Mouse (Mus musculus): ENCODE measurements at regions not wholly inside any gene's neighbourhood (a gene's known extent, or its start where the extent isn't known, plus 50 kb on each side); places are given as distances from the start of the nearest gene placed in this dataset.

GRCm38 (mm10) chr17:79164874-79165553, 113.3 kb downstream of the Qpct start:
- no peak for DNase-seq

DNA sequence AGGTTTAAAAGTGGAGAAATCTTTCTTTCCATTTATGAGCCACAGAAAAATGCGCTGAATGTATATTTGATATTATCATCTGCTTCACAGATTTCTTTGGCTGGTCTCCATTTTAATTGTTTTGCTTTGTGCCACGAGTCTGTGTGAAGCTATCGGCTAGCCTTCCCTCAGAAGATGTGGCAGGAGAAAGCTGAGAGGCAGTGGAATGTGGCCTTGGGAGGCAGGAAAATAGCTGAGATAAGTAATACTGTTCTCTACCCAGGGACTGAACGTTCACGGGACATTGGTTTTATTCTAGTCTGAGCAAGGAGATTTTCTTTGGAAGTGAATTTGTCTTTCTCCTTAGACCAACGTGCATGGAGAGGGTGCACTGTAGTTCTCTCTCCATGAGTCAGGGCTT, 112.3 kb downstream of the Qpct start:
- DNase-seq = no peak

- DNase-seq = no peak
These were observed 102.4 kb downstream of the Qpct start for GRCm38 (mm10) chr17:79154138-79154537.

DNA sequence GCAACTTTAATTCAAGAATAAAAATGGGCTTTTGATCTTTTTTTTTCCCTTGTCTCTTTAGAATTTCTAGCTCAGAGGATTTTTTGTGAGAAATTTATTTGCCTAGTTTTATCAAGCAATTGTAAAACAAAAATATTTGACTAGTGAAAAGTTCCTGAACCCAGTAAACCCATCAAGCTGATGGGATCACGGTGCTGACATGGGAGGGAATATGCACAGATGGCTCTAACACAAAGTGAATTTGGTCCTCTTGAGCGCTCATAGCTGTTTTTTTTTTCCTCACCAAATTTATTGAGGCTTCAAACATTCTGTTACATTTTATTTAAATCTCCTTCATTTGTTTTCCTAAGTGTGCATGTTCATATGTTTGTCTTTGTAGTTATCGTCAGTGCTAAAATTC, 101.1 kb downstream of the Qpct start:
- DNase-seq = no peak

GRCm38 (mm10) chr17:79147883-79148282, 96.2 kb downstream of the Qpct start:
- DNase-seq = no peak

- DNase-seq = no peak
These were observed 93.4 kb downstream of the Qpct start for GRCm38 (mm10) chr17:79144913-79145625.

DNA sequence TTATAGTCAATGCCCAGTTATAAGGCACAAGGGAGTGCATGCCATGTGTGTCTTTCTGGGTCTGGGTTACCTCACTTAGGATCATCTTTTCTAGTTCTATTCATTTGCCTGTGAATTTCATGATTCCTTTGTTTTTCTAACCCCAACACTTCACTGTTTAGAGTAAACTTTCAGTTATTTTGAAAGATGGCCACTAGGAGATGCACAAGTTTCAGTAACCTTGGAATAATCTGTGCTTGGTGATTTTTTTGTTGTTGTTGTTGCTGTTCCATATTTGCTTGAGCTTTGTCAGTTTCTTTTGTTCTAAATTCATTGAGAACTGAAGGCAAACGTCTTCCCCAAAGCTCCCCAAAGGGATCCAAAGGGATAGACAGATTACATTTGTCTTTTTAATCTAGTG, 91.3 kb downstream of the Qpct start:
- DNase-seq = no peak

Data from heart, postnatal 4 days (tissue).